Comparison of ENCODE assay signal across 10 mouse cellular contexts in the genomic region with DNA sequence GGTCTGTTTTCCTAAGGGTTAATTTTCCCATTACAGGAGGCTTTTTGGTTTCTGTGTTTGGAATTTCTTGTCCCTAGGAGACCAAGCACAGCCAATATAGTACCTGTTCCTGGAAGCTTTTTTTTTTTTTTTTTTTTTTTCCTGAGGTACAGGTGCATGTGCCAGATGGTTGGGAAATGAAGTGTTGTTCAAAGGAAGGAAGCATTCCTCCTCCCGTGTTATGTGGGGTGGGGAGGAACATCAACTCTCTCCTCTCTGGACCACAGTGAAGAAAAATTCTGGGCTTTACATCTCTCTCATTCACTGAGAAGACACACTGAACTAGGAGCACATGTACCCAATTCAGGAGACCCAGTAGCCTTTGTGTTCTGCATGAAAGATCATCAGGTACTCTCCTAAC. TPM values are rescaled to one million over a fixed set of nuclear protein-coding genes. Genes with fewer than 3 reads are reported as not detected.
A peak's percentile ranks its signal among the peaks of the same experiment; 100 is the strongest.
DNase-seq lines count a peak whose midpoint lies in the region; ATAC-seq lines count a peak whose summit lies in the region.
"Had no signal": no experiment of that assay in that cellular context is flagged by ENCODE, and none has a peak within 500 bp of the region (broad histone marks: within the 10 kb centered on the region; RNA-seq: fewer than 3 reads in every experiment).

No protein-coding gene starts in this region.

- WGBS in kidney, embryonic 14.5 days = 50% methylated on average over 1 of the region's 1 CpGs
- 63% methylated on average over 1 of the region's 1 CpGs for WGBS in embryonic facial prominence, embryonic 13.5 days
- WGBS in intestine, embryonic 15.5 days = 58% methylated on average over 1 of the region's 1 CpGs
- 86% methylated on average over 1 of the region's 1 CpGs for WGBS in midbrain, embryonic 16.5 days

- no peaks in the 10 kb centered on the region for H3K9me3 ChIP-seq in kidney, embryonic 14.5 days (ENCODE audit: control insufficient read depth, low read length)
- no peaks in the 10 kb centered on the region for H3K9me3 ChIP-seq in embryonic facial prominence, embryonic 13.5 days
- H3K9me3 ChIP-seq in intestine, embryonic 15.5 days = no peaks in the 10 kb centered on the region
- H3K9me3 ChIP-seq in midbrain, embryonic 16.5 days (replicated peaks; ENCODE audit: control insufficient read depth, low read length, poor library complexity, severe bottlenecking) = no peaks in the 10 kb centered on the region

- peak overlapping the region; percentile 80 for H3K4me2 ChIP-seq in kidney, embryonic 14.5 days (replicated peaks; ENCODE audit: low read depth, low read length)
- peak overlapping the region; percentile 98 for H3K4me2 ChIP-seq in embryonic facial prominence, embryonic 13.5 days
- H3K4me2 ChIP-seq in intestine, embryonic 15.5 days (replicated peaks) = peak overlapping the region; percentile 93
- H3K4me2 ChIP-seq in midbrain, embryonic 16.5 days (ENCODE audit: low read length) = peak overlapping the region; percentile 98

- H3K27ac ChIP-seq in kidney, embryonic 14.5 days (ENCODE audit: low read depth, low read length) = no peak overlapping the region
- H3K27ac ChIP-seq in embryonic facial prominence, embryonic 13.5 days = peak overlapping the region; percentile 98; the same call in 1 of the 2 replicates
- peak overlapping the region; percentile 51; the same call in 1 of the 2 replicates for H3K27ac ChIP-seq in intestine, embryonic 15.5 days
- H3K27ac ChIP-seq in midbrain, embryonic 16.5 days (ENCODE audit: low read length) = no peak overlapping the region

- no peak overlapping the region; the same call in 1 of the 2 replicates for H3K9ac ChIP-seq in kidney, embryonic 14.5 days (ENCODE audit: low read depth, low read length)
- peak overlapping the region; percentile 89 for H3K9ac ChIP-seq in embryonic facial prominence, embryonic 13.5 days
- peak overlapping the region; percentile 14; the same call in 1 of the 2 replicates for H3K9ac ChIP-seq in intestine, embryonic 15.5 days
- H3K9ac ChIP-seq in midbrain, embryonic 16.5 days (ENCODE audit: low read depth, low read length) = no peak overlapping the region; the same call in 1 of the 2 replicates

- peaks cover 44% of the 10 kb centered on the region for H3K36me3 ChIP-seq in kidney, embryonic 14.5 days (ENCODE audit: control insufficient read depth, insufficient read depth, low read length)
- peaks cover 43% of the 10 kb centered on the region for H3K36me3 ChIP-seq in embryonic facial prominence, embryonic 13.5 days
- H3K36me3 ChIP-seq in intestine, embryonic 15.5 days = peaks cover 13% of the 10 kb centered on the region
- H3K36me3 ChIP-seq in midbrain, embryonic 16.5 days (ENCODE audit: control insufficient read depth, insufficient read depth, low read length) = peaks cover 8% of the 10 kb centered on the region

- no peaks in the 10 kb centered on the region for H3K27me3 ChIP-seq in kidney, embryonic 14.5 days (ENCODE audit: control insufficient read depth, insufficient read depth, low read length)
- no peaks in the 10 kb centered on the region for H3K27me3 ChIP-seq in embryonic facial prominence, embryonic 13.5 days
- H3K27me3 ChIP-seq in intestine, embryonic 15.5 days (replicated peaks) = no peaks in the 10 kb centered on the region
- H3K27me3 ChIP-seq in midbrain, embryonic 16.5 days (ENCODE audit: control insufficient read depth, insufficient read depth, low read depth, low read length) = no peaks in the 10 kb centered on the region

- H3K4me1 ChIP-seq in kidney, embryonic 14.5 days (ENCODE audit: control insufficient read depth, insufficient read depth, low read length) = peaks cover 32% of the 10 kb centered on the region
- H3K4me1 ChIP-seq in embryonic facial prominence, embryonic 13.5 days = peaks cover 38% of the 10 kb centered on the region
- peaks cover 38% of the 10 kb centered on the region for H3K4me1 ChIP-seq in intestine, embryonic 15.5 days (replicated peaks)
- peaks cover 36% of the 10 kb centered on the region for H3K4me1 ChIP-seq in midbrain, embryonic 16.5 days (ENCODE audit: control insufficient read depth, insufficient read depth, low read length)

- peak overlapping the region; percentile 85 for H3K4me3 ChIP-seq in kidney, embryonic 14.5 days (ENCODE audit: low read length)
- peak overlapping the region; percentile 87 for H3K4me3 ChIP-seq in embryonic facial prominence, embryonic 13.5 days
- peak overlapping the region; percentile 96; the same call in 1 of the 2 replicates for H3K4me3 ChIP-seq in intestine, embryonic 15.5 days (replicated peaks)
- peak overlapping the region; percentile 71; the same call in 1 of the 2 replicates for H3K4me3 ChIP-seq in midbrain, embryonic 16.5 days (ENCODE audit: low read depth, low read length)

- DNase-seq in kidney, postnatal 25 days = no peak
- no peak for DNase-seq in spleen, postnatal 14 days (ENCODE audit: low spot score in 2 of 2)
- DNase-seq in spleen, postnatal 36 days (ENCODE audit: low spot score in 2 of 2) = no peak
- DNase-seq in layer of hippocampus, postnatal 10 days (ENCODE audit: low spot score in 2 of 2) = no peak
- DNase-seq: kidney, postnatal 4 days; thymus, postnatal 36 days had no signal

- ATAC-seq in kidney, embryonic 14.5 days (ENCODE audit: low FRiP score, low TSS enrichment) = no peak
- no peak for ATAC-seq in embryonic facial prominence, embryonic 13.5 days (ENCODE audit: insufficient number of reproducible peaks, insufficient read depth, low FRiP score, low TSS enrichment, low read depth)
- no peak for ATAC-seq in intestine, embryonic 15.5 days
- ATAC-seq in midbrain, embryonic 16.5 days = no peak

RNA-seq across cellular contexts. Expression of gene Rnf41, which starts 1.6 kb away (rescaled TPM):
- 35.6 and 36.4 TPM in 2 replicates for polyA plus RNA-seq in kidney, embryonic 14.5 days (2014; fragmentation: Nextera tagmentation; extraction: Ambion mirVana)
- 45.4 and 46.7 TPM in 2 replicates for polyA plus RNA-seq in embryonic facial prominence, embryonic 13.5 days (2015; fragmentation: Nextera tagmentation; extraction: Ambion mirVana)
- 36.6 and 37.5 TPM in 2 replicates for polyA plus RNA-seq in intestine, embryonic 15.5 days (2015; fragmentation: Nextera tagmentation; extraction: Ambion mirVana)
- polyA plus RNA-seq in midbrain, embryonic 16.5 days (2015; fragmentation: Nextera tagmentation; extraction: Ambion mirVana) = 105 and 108 TPM in 2 replicates
- total RNA-seq in layer of hippocampus, postnatal 10 days (2021) = 10 to 100 TPM; 76.0 to 78.2 TPM

RNA-seq across cellular contexts. Expression of gene Nabp2, which starts 1.8 kb away (rescaled TPM):
- 87.8 and 103 TPM in 2 replicates for polyA plus RNA-seq in kidney, embryonic 14.5 days (2014; fragmentation: Nextera tagmentation; extraction: Ambion mirVana)
- 72.3 and 73.0 TPM in 2 replicates for polyA plus RNA-seq in embryonic facial prominence, embryonic 13.5 days (2015; fragmentation: Nextera tagmentation; extraction: Ambion mirVana)
- 87.9 and 97.1 TPM in 2 replicates for polyA plus RNA-seq in intestine, embryonic 15.5 days (2015; fragmentation: Nextera tagmentation; extraction: Ambion mirVana)
- polyA plus RNA-seq in midbrain, embryonic 16.5 days (2015; fragmentation: Nextera tagmentation; extraction: Ambion mirVana) = 141 and 150 TPM in 2 replicates
- total RNA-seq in layer of hippocampus, postnatal 10 days (2021) = 10 to 100 TPM; 94.1 to 94.2 TPM

RNA-seq across cellular contexts. Expression of gene Slc39a5, which starts 12.0 kb away (rescaled TPM):
- 15.1 and 22.6 TPM in 2 replicates for polyA plus RNA-seq in kidney, embryonic 14.5 days (2014; fragmentation: Nextera tagmentation; extraction: Ambion mirVana)
- 0.20 and 0.92 TPM in 2 replicates for polyA plus RNA-seq in embryonic facial prominence, embryonic 13.5 days (2015; fragmentation: Nextera tagmentation; extraction: Ambion mirVana)
- polyA plus RNA-seq in intestine, embryonic 15.5 days (2015; fragmentation: Nextera tagmentation; extraction: Ambion mirVana) = 114 and 141 TPM in 2 replicates
- 0.10 TPM in 1 of 2 replicates, not detected in the other for polyA plus RNA-seq in midbrain, embryonic 16.5 days (2015; fragmentation: Nextera tagmentation; extraction: Ambion mirVana)
- total RNA-seq in layer of hippocampus, postnatal 10 days (2021) = under 1 TPM; 0.22 to 0.53 TPM

RNA-seq across cellular contexts. Expression of gene Ankrd52, which starts 36.2 kb away (rescaled TPM):
- 12.7 and 19.3 TPM in 2 replicates for polyA plus RNA-seq in kidney, embryonic 14.5 days (2014; fragmentation: Nextera tagmentation; extraction: Ambion mirVana)
- polyA plus RNA-seq in embryonic facial prominence, embryonic 13.5 days (2015; fragmentation: Nextera tagmentation; extraction: Ambion mirVana) = 15.0 and 16.0 TPM in 2 replicates
- 10.0 and 11.5 TPM in 2 replicates for polyA plus RNA-seq in intestine, embryonic 15.5 days (2015; fragmentation: Nextera tagmentation; extraction: Ambion mirVana)
- polyA plus RNA-seq in midbrain, embryonic 16.5 days (2015; fragmentation: Nextera tagmentation; extraction: Ambion mirVana) = 9.9 and 13.6 TPM in 2 replicates
- 10 to 100 TPM; 79.0 to 80.3 TPM for total RNA-seq in layer of hippocampus, postnatal 10 days (2021)

RNA-seq across cellular contexts. Expression of gene Coq10a, which starts 44.3 kb away (rescaled TPM):
- polyA plus RNA-seq in kidney, embryonic 14.5 days (2014; fragmentation: Nextera tagmentation; extraction: Ambion mirVana) = 15.5 and 18.6 TPM in 2 replicates
- 13.1 and 16.2 TPM in 2 replicates for polyA plus RNA-seq in embryonic facial prominence, embryonic 13.5 days (2015; fragmentation: Nextera tagmentation; extraction: Ambion mirVana)
- polyA plus RNA-seq in intestine, embryonic 15.5 days (2015; fragmentation: Nextera tagmentation; extraction: Ambion mirVana) = 13.7 TPM in 2 replicates
- polyA plus RNA-seq in midbrain, embryonic 16.5 days (2015; fragmentation: Nextera tagmentation; extraction: Ambion mirVana) = 36.8 and 40.3 TPM in 2 replicates
- 10 to 100 TPM; 55.6 to 58.8 TPM for total RNA-seq in layer of hippocampus, postnatal 10 days (2021)

Comparison
In these comparisons a context has a peak if more than half of its experiments do, and no peak if none do; other contexts are left out.
1. H3K27ac ChIP-seq: peak in embryonic facial prominence, embryonic 13.5 days (single experiment) and intestine, embryonic 15.5 days (single experiment); none in kidney, embryonic 14.5 days (single experiment) and midbrain, embryonic 16.5 days (single experiment).
2. H3K9ac ChIP-seq: peak in embryonic facial prominence, embryonic 13.5 days (single experiment) and intestine, embryonic 15.5 days (single experiment); none in kidney, embryonic 14.5 days (single experiment) and midbrain, embryonic 16.5 days (single experiment).
3. Peak in every context shown above with its lines, with median percentiles within 50 percentile points of each other: H3K4me2 ChIP-seq and H3K4me3 ChIP-seq.